Mouse (Mus musculus): ENCODE measurements at regions not wholly inside any gene's neighbourhood (a gene's known extent, or its start where the extent isn't known, plus 50 kb on each side); places are given as distances from the start of the nearest gene placed in this dataset.

GRCm38 (mm10) chrX:137424259-137424658 lies 146.1 kb upstream of the Il1rapl2 start:
- DNase-seq (ENCODE audit: low read depth) = peak; percentile 2

Data from induced T-regulatory cell, adult 2 months (primary cell).